Mouse (Mus musculus) brain, embryonic 14.5 days (tissue): ENCODE data around the gene Dyrk1a.

ENCODE experiments used
- CTCF ChIP-seq: fragments of 200-500 bp; IDR thresholded peaks from 2 replicates; pipeline ENCODE4 v1.5.1; 2012; ENCODE audit warnings: inconsistent platforms, mild to moderate bottlenecking, moderate library complexity, borderline replicate concordance; ENCODE audit not compliant: insufficient read depth, insufficient read length; ENCODE audit errors: extremely low read depth
- POLR2A ChIP-seq: fragments of 200-500 bp; IDR thresholded peaks from 2 replicates; pipeline ENCODE4 v1.6.1; 2012; ENCODE audit warnings: mild to moderate bottlenecking, inconsistent platforms, borderline replicate concordance; ENCODE audit not compliant: poor library complexity, insufficient read depth, insufficient read length, severe bottlenecking; ENCODE audit errors: extremely low read depth

DNA sequence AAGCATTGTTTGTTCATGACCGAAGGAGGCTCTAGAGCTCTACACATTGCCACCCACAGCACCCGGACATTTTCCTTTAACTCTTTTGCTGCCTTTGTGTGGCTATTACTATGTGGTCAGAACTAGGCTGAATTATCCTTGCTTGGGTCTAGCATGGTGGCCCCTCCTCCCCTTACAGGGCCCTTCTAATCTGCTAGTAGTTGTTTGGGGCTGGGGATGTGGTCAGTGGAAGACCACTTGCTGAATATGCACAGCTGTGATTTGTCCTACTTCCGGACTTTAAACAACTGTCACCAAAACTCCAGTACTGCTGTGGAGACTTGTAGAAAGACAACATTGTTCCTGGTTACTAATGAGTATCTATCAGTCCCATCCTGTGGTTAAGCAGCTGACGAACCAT is 114.2 kb downstream of the Dyrk1a start:
- TF ChIP-seq CTCF (no peak), POLR2A (no peak)
